Mouse (Mus musculus) mesoderm, embryonic 11.5 days (tissue): ENCODE measurements at regions not wholly inside any gene's neighbourhood (a gene's known extent, or its start where the extent isn't known, plus 50 kb on each side); places are given as distances from the start of the nearest gene placed in this dataset.

ENCODE experiments used
- DNase-seq: peaks from one replicate; pipeline ENCODE4 v3.0.0-alpha.2; 2012; ENCODE audit warnings: low read depth, low spot score

DNA sequence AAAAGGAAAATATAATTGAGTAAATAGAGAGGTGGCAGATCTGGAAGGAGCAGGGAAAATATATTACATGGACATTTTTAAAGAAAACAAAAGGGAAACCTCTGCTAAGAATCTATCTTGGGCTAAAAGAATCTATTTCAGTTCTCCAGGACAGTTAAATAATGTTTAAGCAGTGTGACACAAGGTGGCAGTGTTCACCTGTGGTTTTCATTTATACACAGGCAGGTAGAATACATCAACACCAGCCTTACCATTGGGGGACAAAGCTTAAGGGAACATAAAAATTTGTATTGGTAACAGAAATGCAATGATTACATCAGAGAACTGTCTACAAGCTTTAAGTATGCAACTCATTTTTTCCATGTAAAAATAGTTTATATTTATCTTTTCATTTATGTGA is 78.2 kb upstream of the Cldn34d start:
- peak; percentile 8 for DNase-seq
